Mouse (Mus musculus): ENCODE data around the gene Ssr3. TPM values are rescaled to one million over a fixed set of nuclear protein-coding genes. Genes with fewer than 3 reads are reported as not detected.

Gene Ssr3
- polyA plus RNA-seq, 1 experiment = 27.3 TPM

DNA sequence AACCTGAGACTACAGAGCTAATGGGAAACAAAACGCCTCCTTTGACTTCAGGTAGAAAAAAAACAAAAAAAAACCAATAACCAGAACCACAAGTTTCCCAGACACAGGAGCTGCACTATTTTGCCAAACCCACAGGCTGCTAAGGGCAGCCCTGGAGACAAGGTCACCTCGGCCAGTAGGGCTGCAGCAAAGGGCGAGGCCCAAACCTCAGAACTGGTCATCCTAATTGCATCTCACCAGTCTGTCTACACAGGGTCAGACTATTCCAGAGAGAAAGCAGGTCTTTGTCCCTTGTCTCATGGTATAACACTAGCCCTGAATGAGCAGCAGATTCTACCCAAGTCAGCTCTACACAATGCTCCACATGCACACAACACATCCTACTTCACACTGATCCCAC, 17.7 kb downstream of the Ssr3 start:
- 86% methylated on average over 3 of the region's 3 CpGs for WGBS
- Histone ChIP-seq H3K27ac (ENCODE audit: insufficient read depth, low read depth, low read length) (no peak overlapping the region), H3K27me3 (ENCODE audit: control insufficient read depth, insufficient read depth, low read length) (no peaks in the 10 kb centered on the region), H3K36me3 (ENCODE audit: control insufficient read depth, insufficient read depth, low read length) (peaks cover 17% of the 10 kb centered on the region), H3K4me1 (ENCODE audit: control insufficient read depth, insufficient read depth, insufficient read length, low read length) (no peaks in the 10 kb centered on the region), H3K4me3 (ENCODE audit: low read depth, low read length) (no peak overlapping the region)
- TF ChIP-seq POLR2A (IDR thresholded peaks at IDR 0.05; ENCODE audit: low read depth, low read length) = no peak
- TF ChIP-seq CTCF (IDR thresholded peaks at IDR 0.05; ENCODE audit: extremely low read depth, insufficient read length, insufficient replicate concordance, low read depth, low read length) = no peak

DNA sequence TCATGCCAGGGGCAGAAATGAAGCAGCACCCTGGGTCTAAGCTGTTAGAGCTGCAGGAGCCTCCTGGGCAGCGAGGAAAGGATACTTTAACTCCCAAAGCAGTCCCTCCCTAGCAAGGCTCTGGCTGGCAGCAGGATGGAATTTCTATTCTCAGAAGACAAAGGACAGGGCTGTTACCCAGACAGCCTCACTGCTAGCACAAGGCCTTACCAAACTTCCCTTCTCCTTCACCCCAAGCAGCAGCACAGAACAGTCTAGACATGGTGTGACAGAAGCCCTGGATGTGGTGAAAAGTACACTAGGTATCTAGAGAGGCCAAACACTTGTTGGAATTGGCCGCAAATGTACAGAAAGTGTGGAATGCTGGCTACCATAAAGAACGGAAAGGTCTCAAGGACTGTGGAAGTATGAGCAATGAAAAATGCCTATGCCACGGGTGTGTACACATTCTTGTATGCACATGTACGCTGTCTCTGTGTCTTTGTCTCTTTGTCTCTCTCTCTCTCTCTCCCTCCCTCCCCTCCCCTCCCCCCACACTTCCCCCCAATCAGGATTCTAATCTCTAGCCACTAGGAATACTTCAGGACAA, 18.7 kb downstream of the Ssr3 start:
- TF ChIP-seq CTCF (IDR thresholded peaks at IDR 0.05; ENCODE audit: extremely low read depth, insufficient read length, insufficient replicate concordance, low read depth, low read length) (no peak), POLR2A (IDR thresholded peaks at IDR 0.05; ENCODE audit: low read depth, low read length) (no peak)
- no peak overlapping the region for H3K27ac ChIP-seq (ENCODE audit: insufficient read depth, low read depth, low read length)
- no peaks in the 10 kb centered on the region for H3K27me3 ChIP-seq (ENCODE audit: control insufficient read depth, insufficient read depth, low read length)
- WGBS = 87% methylated on average over 5 of the region's 5 CpGs
- H3K4me1 ChIP-seq (ENCODE audit: control insufficient read depth, insufficient read depth, insufficient read length, low read length) = no peaks in the 10 kb centered on the region
- H3K4me3 ChIP-seq (ENCODE audit: low read depth, low read length) = no peak overlapping the region
- peaks cover 12% of the 10 kb centered on the region for H3K36me3 ChIP-seq (ENCODE audit: control insufficient read depth, insufficient read depth, low read length)

DNA sequence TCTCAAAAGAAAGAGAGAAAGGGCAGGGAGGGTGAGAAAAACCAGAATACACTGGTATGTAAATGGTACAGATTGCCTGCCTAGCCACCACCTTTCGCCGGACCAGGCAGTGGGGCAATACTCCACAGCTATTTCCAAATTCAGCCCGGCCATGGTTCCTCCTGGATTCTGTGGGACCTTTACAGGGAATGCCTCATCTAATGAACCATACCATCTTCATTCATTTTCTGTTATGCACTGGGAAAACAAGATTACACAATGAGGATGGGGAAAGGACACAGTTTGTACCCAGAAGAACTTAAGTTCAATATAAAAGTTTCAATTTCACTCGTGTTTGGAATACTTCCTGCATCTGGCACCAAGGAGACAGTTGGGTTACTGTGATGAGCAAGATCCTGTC, 19.9 kb downstream of the Ssr3 start:
- H3K27ac ChIP-seq (ENCODE audit: insufficient read depth, low read depth, low read length) = no peak overlapping the region
- no peaks in the 10 kb centered on the region for H3K27me3 ChIP-seq (ENCODE audit: control insufficient read depth, insufficient read depth, low read length)
- WGBS = 79% methylated on average over 4 of the region's 4 CpGs
- H3K36me3 ChIP-seq (ENCODE audit: control insufficient read depth, insufficient read depth, low read length) = peaks cover 9% of the 10 kb centered on the region
- no peak for TF ChIP-seq POLR2A (IDR thresholded peaks at IDR 0.05; ENCODE audit: low read depth, low read length)
- TF ChIP-seq CTCF (IDR thresholded peaks at IDR 0.05; ENCODE audit: extremely low read depth, insufficient read length, insufficient replicate concordance, low read depth, low read length) = no peak
- no peaks in the 10 kb centered on the region for H3K4me1 ChIP-seq (ENCODE audit: control insufficient read depth, insufficient read depth, insufficient read length, low read length)
- no peak overlapping the region for H3K4me3 ChIP-seq (ENCODE audit: low read depth, low read length)

DNA sequence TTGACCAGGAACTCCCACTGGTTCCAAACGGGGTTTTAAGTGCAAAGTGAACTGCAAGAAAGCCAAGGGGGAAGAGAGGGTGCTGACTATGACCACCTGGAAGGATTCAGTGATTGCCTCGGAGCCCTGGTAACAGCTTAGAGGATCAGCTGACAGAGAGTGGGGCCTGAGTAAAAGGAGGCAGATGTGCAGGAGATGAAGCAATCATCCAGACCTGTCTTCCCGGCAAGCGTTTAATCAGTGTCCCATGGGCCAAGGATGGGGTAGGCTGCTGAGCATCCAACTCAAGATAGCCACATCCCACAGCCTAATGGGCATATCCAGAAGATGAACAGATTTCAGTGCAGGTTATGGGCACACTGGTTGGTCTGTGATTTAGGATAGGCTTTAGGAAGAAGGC, 24.5 kb downstream of the Ssr3 start:
- Histone ChIP-seq H3K4me1 (ENCODE audit: control insufficient read depth, insufficient read depth, insufficient read length, low read length) (no peaks in the 10 kb centered on the region), H3K36me3 (ENCODE audit: control insufficient read depth, insufficient read depth, low read length) (peaks cover 6% of the 10 kb centered on the region), H3K27me3 (ENCODE audit: control insufficient read depth, insufficient read depth, low read length) (no peaks in the 10 kb centered on the region), H3K27ac (ENCODE audit: insufficient read depth, low read depth, low read length) (no peak overlapping the region), H3K4me3 (ENCODE audit: low read depth, low read length) (no peak overlapping the region)
- TF ChIP-seq POLR2A (IDR thresholded peaks at IDR 0.05; ENCODE audit: low read depth, low read length) (no peak), CTCF (IDR thresholded peaks at IDR 0.05; ENCODE audit: extremely low read depth, insufficient read length, insufficient replicate concordance, low read depth, low read length) (no peak)
- 83% methylated on average over 4 of the region's 4 CpGs for WGBS

DNA sequence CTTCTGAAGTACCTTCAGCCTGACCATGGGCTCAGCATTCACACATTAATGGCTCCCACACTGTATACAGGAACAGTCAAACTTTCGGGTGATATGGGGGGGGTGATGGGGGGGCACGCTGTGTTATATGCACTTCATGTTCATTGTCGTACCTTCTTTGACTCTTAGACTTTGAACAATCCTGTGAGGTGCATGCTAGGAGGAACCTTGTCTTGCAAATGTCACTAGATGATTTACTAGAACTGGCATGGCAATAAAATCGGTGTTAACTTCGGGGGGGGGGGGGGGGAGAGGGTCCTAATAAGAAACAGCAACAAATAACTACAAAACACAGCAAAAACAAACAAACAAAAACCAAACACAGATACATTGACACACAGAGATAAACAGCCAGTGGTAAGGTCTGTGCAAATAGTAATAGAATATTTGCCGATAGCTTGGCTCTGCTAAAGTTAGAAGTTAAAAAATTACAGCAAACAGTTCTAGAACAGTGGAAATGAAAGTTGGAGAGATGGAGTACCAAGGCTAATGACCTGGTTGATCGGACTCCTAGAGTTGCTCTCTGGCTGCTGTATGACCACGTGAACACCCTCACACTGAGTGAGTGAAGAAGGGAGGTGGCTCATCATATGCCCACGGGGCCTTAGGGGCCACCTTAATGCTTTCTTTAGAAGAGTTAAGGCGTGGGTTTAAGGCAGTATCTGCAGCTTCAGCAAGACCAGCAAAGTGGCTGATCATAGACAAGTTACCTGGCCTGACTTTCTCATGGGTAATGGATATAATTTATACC, 26.3 kb downstream of the Ssr3 start:
- Histone ChIP-seq H3K36me3 (ENCODE audit: control insufficient read depth, insufficient read depth, low read length) (peaks cover 3% of the 10 kb centered on the region), H3K27ac (ENCODE audit: insufficient read depth, low read depth, low read length) (no peak overlapping the region), H3K4me3 (ENCODE audit: low read depth, low read length) (no peak overlapping the region), H3K4me1 (ENCODE audit: control insufficient read depth, insufficient read depth, insufficient read length, low read length) (no peaks in the 10 kb centered on the region), H3K27me3 (ENCODE audit: control insufficient read depth, insufficient read depth, low read length) (no peaks in the 10 kb centered on the region)
- WGBS = 79% methylated on average over 10 of the region's 10 CpGs
- TF ChIP-seq CTCF (IDR thresholded peaks at IDR 0.05; ENCODE audit: extremely low read depth, insufficient read length, insufficient replicate concordance, low read depth, low read length) = no peak
- no peak for TF ChIP-seq POLR2A (IDR thresholded peaks at IDR 0.05; ENCODE audit: low read depth, low read length)

DNA sequence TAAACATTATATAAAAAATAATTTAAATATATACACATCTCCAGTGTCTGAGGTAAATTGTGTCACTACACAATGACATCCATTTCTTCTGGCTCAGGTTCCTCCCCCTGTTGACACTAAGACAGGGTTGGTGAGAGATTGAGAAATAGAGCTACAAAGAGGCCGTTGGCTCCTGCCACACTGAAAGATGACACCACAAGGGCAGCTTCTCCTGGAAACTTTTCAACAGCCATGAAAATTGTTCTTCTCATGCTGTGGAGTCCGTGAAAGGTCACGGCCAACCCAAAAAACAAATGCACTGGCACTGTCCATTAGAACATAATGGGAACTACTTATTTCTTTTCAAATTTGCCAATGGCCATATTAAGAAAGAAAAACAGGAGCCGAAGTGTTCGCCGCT, 27.2 kb downstream of the Ssr3 start:
- Histone ChIP-seq H3K4me3 (ENCODE audit: low read depth, low read length) (no peak overlapping the region), H3K27ac (ENCODE audit: insufficient read depth, low read depth, low read length) (no peak overlapping the region), H3K27me3 (ENCODE audit: control insufficient read depth, insufficient read depth, low read length) (no peaks in the 10 kb centered on the region), H3K4me1 (ENCODE audit: control insufficient read depth, insufficient read depth, insufficient read length, low read length) (no peaks in the 10 kb centered on the region), H3K36me3 (ENCODE audit: control insufficient read depth, insufficient read depth, low read length) (peaks cover 3% of the 10 kb centered on the region; the same call in 1 of the 2 replicates)
- TF ChIP-seq CTCF (IDR thresholded peaks at IDR 0.05; ENCODE audit: extremely low read depth, insufficient read length, insufficient replicate concordance, low read depth, low read length) (no peak), POLR2A (IDR thresholded peaks at IDR 0.05; ENCODE audit: low read depth, low read length) (no peak)
- 86% methylated on average over 6 of the region's 6 CpGs for WGBS

DNA sequence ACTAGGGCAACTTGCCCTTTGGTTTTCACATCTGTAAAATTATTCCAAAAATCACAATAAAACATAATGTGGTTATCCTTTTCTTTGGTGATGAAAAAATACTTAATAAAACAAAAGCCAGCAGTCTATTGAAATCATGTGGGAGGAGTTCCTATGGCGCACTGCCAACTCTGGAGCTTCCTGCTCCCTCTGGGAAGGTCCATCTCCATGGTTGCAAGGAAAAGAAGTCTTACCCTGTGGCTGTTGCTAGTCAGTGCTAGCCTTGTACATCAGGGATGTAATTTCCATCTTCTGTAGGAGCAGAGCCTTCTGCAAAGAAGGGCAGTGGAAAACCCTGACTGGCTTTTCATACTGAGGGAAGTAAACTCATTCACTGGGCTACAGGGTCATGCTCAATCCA, 29.0 kb downstream of the Ssr3 start:
- TF ChIP-seq POLR2A (IDR thresholded peaks at IDR 0.05; ENCODE audit: low read depth, low read length) = no peak
- TF ChIP-seq CTCF (IDR thresholded peaks at IDR 0.05; ENCODE audit: extremely low read depth, insufficient read length, insufficient replicate concordance, low read depth, low read length) = no peak
- 91% methylated on average over 1 of the region's 1 CpGs for WGBS
- H3K27me3 ChIP-seq (ENCODE audit: control insufficient read depth, insufficient read depth, low read length) = no peaks in the 10 kb centered on the region

More for the DNA sequence above, 29.0 kb downstream of the Ssr3 start:
- Histone ChIP-seq H3K4me3 (ENCODE audit: low read depth, low read length) (no peak overlapping the region), H3K36me3 (ENCODE audit: control insufficient read depth, insufficient read depth, low read length) (peaks cover 3% of the 10 kb centered on the region; the same call in 1 of the 2 replicates), H3K4me1 (ENCODE audit: control insufficient read depth, insufficient read depth, insufficient read length, low read length) (no peaks in the 10 kb centered on the region), H3K27ac (ENCODE audit: insufficient read depth, low read depth, low read length) (no peak overlapping the region)

Data from small intestine, adult 2 months (tissue).